Mouse (Mus musculus) C2C12 (cell line): Measurements from ENCODE around the gene Alpk3. TPM values are rescaled to one million over a fixed set of nuclear protein-coding genes. Genes with fewer than 3 reads are reported as not detected.
A peak's percentile ranks its signal among the peaks of the same experiment; 100 is the strongest.

Experiments used
- H3K27me3 ChIP-seq: one replicate; pipeline ENCODE4 v1.6.1; 2011; ENCODE audit not compliant: control insufficient read depth, insufficient read depth, insufficient read length
- H3K36me3 ChIP-seq: one replicate; pipeline ENCODE4 v1.6.1; 2011; ENCODE audit not compliant: control insufficient read depth, insufficient read depth
- H3K4me3 ChIP-seq: one replicate; pipeline ENCODE4 v1.5.1; 2011; ENCODE audit warnings: mild to moderate bottlenecking, control low read depth; ENCODE audit not compliant: poor library complexity, insufficient read depth, severe bottlenecking
- H3K79me2 ChIP-seq: one replicate; pipeline ENCODE4 v1.6.1; 2011; ENCODE audit not compliant: control insufficient read depth, insufficient read depth
- H3K79me3 ChIP-seq: one replicate; pipeline ENCODE4 v1.6.1; 2011; ENCODE audit warnings: low read depth, control low read depth
- H3ac ChIP-seq: one replicate; pipeline ENCODE3; 2011; ENCODE audit warnings: low read depth; ENCODE audit not compliant: control insufficient read depth, insufficient read length
- CEBPB ChIP-seq: IDR thresholded peaks from one replicate; pipeline ENCODE4 v1.6.1; 2011; ENCODE audit warnings: low read depth, mild to moderate bottlenecking, control low read depth, moderate library complexity
- CTCF ChIP-seq: IDR thresholded peaks from one replicate; pipeline ENCODE4 v1.5.1; 2011; ENCODE audit not compliant: control insufficient read depth, insufficient read depth, insufficient read length
- FOSL1 ChIP-seq: IDR thresholded peaks from one replicate; pipeline ENCODE4 v1.8.0; 2011; ENCODE audit warnings: mild to moderate bottlenecking, low read length; ENCODE audit not compliant: poor library complexity, insufficient read depth, severe bottlenecking
- MAX ChIP-seq: IDR thresholded peaks from one replicate; pipeline ENCODE4 v1.6.1; 2011; ENCODE audit warnings: mild to moderate bottlenecking, control low read depth
- MYOD1 ChIP-seq: IDR thresholded peaks from one replicate; pipeline ENCODE4 v1.6.1; 2011; ENCODE audit warnings: low read depth; ENCODE audit not compliant: control insufficient read depth, insufficient read length
- MYOG ChIP-seq: IDR thresholded peaks from one replicate; pipeline ENCODE4 v1.6.1; 2011; ENCODE audit not compliant: control insufficient read depth, insufficient read length; ENCODE audit errors: extremely low read depth
- USF1 ChIP-seq: IDR thresholded peaks from one replicate; pipeline ENCODE4 v1.6.1; 2011; ENCODE audit warnings: low read depth, mild to moderate bottlenecking, control low read depth, moderate library complexity
- polyA plus RNA-seq: library from polyadenylated mRNA; unstranded; fragments of >200 nt; fragmentation: generic; extraction: Trizol; gene quantifications from one replicate; pipeline ENCODE4 v1.2.1, GENCODE M21; 2012; ENCODE audit warnings: missing spikeins

Gene Alpk3
- polyA plus RNA-seq, 1 experiment = 0.14 TPM

DNA sequence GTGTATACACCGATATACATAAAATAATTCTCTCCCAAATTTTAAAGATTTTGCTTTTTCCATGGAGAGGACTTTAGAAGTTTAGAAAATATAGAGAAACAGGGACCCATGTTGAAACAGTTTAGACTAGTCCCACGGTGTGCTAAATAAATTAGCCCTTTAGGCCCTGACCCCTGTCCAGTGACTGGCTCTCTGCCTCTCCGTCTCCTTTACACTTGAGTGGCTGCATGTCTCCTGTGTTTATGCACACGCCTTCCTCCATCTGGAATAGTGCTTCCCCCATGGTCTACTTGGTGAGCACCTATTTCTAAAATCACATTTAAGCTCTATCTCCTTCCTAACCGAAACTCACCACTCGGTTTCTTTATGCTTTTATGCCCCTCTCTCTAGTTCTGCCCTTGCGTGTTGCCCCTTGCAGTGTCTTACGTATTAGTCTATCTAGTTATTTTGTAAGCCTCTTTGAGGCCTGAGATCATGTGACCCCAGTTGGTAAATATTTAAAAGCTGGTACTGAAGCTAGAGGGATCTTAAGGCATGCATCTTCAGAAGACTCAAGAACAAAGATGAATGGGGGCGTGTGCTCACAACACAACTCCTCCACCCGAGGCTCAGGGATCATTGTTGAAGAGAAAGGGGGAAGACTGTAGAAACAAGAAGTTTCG, 1.6 kb upstream of the Alpk3 start:
- H3K27me3 ChIP-seq = no peaks in the 10 kb centered on the region
- TF ChIP-seq MYOD1 (no peak), USF1 (no peak), FOSL1 (no peak), CEBPB (no peak)
- no peaks in the 10 kb centered on the region for H3K79me3 ChIP-seq
- no peaks in the 10 kb centered on the region for H3K79me2 ChIP-seq
- no peak overlapping the region for H3K4me3 ChIP-seq
- H3K36me3 ChIP-seq = no peaks in the 10 kb centered on the region
- H3ac ChIP-seq = no peak overlapping the region

GRCm38 (mm10) chr7:81057901-81058711, 706 bp downstream of the Alpk3 start:
- Histone ChIP-seq H3K79me3 (no peaks in the 10 kb centered on the region), H3K36me3 (no peaks in the 10 kb centered on the region), H3K27me3 (peaks cover 1% of the 10 kb centered on the region), H3ac (no peak overlapping the region), H3K79me2 (no peaks in the 10 kb centered on the region), H3K4me3 (no peak overlapping the region)
- no peak for TF ChIP-seq CEBPB
- TF ChIP-seq MAX = no peak
- no peak for TF ChIP-seq USF1
- TF ChIP-seq MYOD1 = no peak
- no peak for TF ChIP-seq FOSL1
- TF ChIP-seq CTCF = no peak
- TF ChIP-seq MYOG = no peak

- Histone ChIP-seq H3K4me3 (no peak overlapping the region), H3K79me3 (no peaks in the 10 kb centered on the region), H3ac (no peak overlapping the region), H3K79me2 (no peaks in the 10 kb centered on the region), H3K27me3 (peaks cover 6% of the 10 kb centered on the region), H3K36me3 (no peaks in the 10 kb centered on the region)
- TF ChIP-seq MYOD1 (no peak), CTCF (no peak), MAX (no peak), MYOG (no peak), FOSL1 (no peak), USF1 (no peak), CEBPB (no peak)
These were observed 1.3 kb downstream of the Alpk3 start for GRCm38 (mm10) chr7:81058712-81059154.

- Histone ChIP-seq H3K36me3 (no peaks in the 10 kb centered on the region), H3K4me3 (no peak overlapping the region), H3ac (no peak overlapping the region)
These were observed 2.0 kb downstream of the Alpk3 start for GRCm38 (mm10) chr7:81059388-81059787.

GRCm38 (mm10) chr7:81060908-81061307, 3.5 kb downstream of the Alpk3 start:
- Histone ChIP-seq H3K79me3 (no peaks in the 10 kb centered on the region), H3ac (no peak overlapping the region)
- TF ChIP-seq CEBPB (no peak), USF1 (no peak), MYOG (no peak), MYOD1 (no peak), FOSL1 (no peak), CTCF (peak; percentile 25)

More at GRCm38 (mm10) chr7:81059388-81059787, 2.0 kb downstream of the Alpk3 start:
- Histone ChIP-seq H3K27me3 (peaks cover 6% of the 10 kb centered on the region), H3K79me2 (no peaks in the 10 kb centered on the region), H3K79me3 (no peaks in the 10 kb centered on the region)
- TF ChIP-seq MYOD1 (no peak), USF1 (no peak), MYOG (no peak), FOSL1 (no peak), MAX (no peak), CTCF (no peak), CEBPB (no peak)

DNA sequence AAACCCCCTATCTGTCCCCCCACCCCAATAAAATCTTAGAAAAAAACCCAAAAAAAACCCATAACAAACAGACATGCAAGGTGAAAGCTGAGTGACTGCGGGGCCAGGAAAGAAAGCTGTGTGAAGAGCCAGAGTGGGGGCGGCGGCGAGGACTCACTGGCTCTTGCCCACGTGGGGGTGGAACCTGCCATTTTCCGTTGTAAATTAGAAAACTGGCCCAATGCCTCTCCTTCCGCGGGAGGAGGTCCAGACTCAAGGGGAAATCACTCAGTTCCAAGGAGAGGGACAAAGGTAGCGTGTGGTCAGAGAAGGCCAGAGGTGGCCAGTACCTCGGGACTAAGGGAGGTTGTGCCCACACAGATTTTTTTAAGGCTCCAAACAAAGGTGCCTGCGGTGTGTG, 4.5 kb downstream of the Alpk3 start:
- Histone ChIP-seq H3K27me3 (peaks cover 10% of the 10 kb centered on the region), H3ac (no peak overlapping the region), H3K79me3 (no peaks in the 10 kb centered on the region), H3K79me2 (no peaks in the 10 kb centered on the region), H3K4me3 (no peak overlapping the region), H3K36me3 (no peaks in the 10 kb centered on the region)
- TF ChIP-seq CTCF = no peak
- no peak for TF ChIP-seq MYOD1
- TF ChIP-seq MAX = no peak
- TF ChIP-seq FOSL1 = no peak
- TF ChIP-seq USF1 = no peak
- no peak for TF ChIP-seq CEBPB
- no peak for TF ChIP-seq MYOG

More at GRCm38 (mm10) chr7:81060908-81061307, 3.5 kb downstream of the Alpk3 start:
- H3K36me3 ChIP-seq = no peaks in the 10 kb centered on the region
- H3K4me3 ChIP-seq = no peak overlapping the region
- no peaks in the 10 kb centered on the region for H3K79me2 ChIP-seq
- peaks cover 6% of the 10 kb centered on the region for H3K27me3 ChIP-seq
